Mouse (Mus musculus) bone marrow macrophage, adult 2 months (primary cell): ENCODE measurements around the gene Ptpre. TPM values are rescaled to one million over a fixed set of nuclear protein-coding genes. Genes with fewer than 3 reads are reported as not detected.

ENCODE experiments used
- H3K27ac ChIP-seq: 2 replicates; pipeline ENCODE4 v1.5.1; 2012; ENCODE audit warnings: low read depth, low read length; ENCODE audit not compliant: insufficient read depth
- H3K4me1 ChIP-seq: 2 replicates; pipeline ENCODE4 v1.6.1; 2012; ENCODE audit warnings: low read length; ENCODE audit not compliant: control insufficient read depth, insufficient read depth
- H3K4me3 ChIP-seq: 2 replicates; pipeline ENCODE4 v1.5.1; 2012; ENCODE audit warnings: mild to moderate bottlenecking, low read length, moderate library complexity; ENCODE audit not compliant: insufficient read depth
- CTCF ChIP-seq: IDR thresholded peaks from 2 replicates; pipeline ENCODE4 v1.5.1; 2012; ENCODE audit warnings: low read depth, mild to moderate bottlenecking, low read length, moderate library complexity
- POLR2A ChIP-seq: IDR thresholded peaks from 2 replicates; pipeline ENCODE4 v1.6.1; 2012; ENCODE audit warnings: mild to moderate bottlenecking, low read depth, low read length, borderline replicate concordance
- polyA plus RNA-seq: library from polyadenylated mRNA; stranded (reverse); fragments of >200 nt; gene quantifications from 2 replicates; pipeline ENCODE4 v1.2.4, GENCODE M21; 2012; ENCODE audit not compliant: missing spikeins, insufficient read depth, insufficient read length

Ptpre gene
- polyA plus RNA-seq, 1 experiment, result 45.3 TPM

GRCm38 (mm10) chr7:135617776-135618175 lies 80.5 kb downstream of the Ptpre start:
- Histone ChIP-seq H3K4me3 (no peak overlapping the region), H3K4me1 (no peaks in the 10 kb centered on the region), H3K27ac (no peak overlapping the region)
- TF ChIP-seq POLR2A (no peak), CTCF (no peak)

GRCm38 (mm10) chr7:135621649-135622048 lies 84.4 kb downstream of the Ptpre start:
- Histone ChIP-seq H3K4me3 (no peak overlapping the region), H3K27ac (no peak overlapping the region), H3K4me1 (no peaks in the 10 kb centered on the region)
- TF ChIP-seq CTCF (no peak), POLR2A (no peak)

- Histone ChIP-seq H3K4me1 (no peaks in the 10 kb centered on the region), H3K4me3 (no peak overlapping the region), H3K27ac (no peak overlapping the region)
- TF ChIP-seq CTCF (no peak), POLR2A (no peak)
These were observed 85.0 kb downstream of the Ptpre start for GRCm38 (mm10) chr7:135622241-135622640.

DNA sequence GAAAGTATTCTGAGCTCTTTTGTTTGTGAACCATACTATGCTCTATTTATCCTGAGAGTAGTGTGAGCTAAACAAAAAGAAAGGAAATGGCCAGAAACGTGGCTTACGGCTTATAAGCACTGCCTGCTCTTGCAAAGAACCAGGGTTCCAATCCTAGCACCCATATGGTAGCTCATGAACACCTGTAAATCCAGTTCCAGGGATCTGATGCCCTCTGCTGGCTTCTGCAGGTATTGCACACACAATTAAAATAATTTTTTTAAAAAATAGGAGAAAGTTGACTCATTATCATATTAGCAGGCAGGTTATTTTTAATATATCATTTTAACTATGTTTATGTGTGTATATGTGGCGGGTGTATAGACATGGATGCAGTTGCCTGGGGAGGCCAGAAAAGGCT lies 87.6 kb downstream of the Ptpre start:
- TF ChIP-seq POLR2A (no peak), CTCF (peak; percentile 48)
- Histone ChIP-seq H3K4me1 (peaks cover 4% of the 10 kb centered on the region), H3K27ac (no peak overlapping the region), H3K4me3 (no peak overlapping the region)

GRCm38 (mm10) chr7:135628363-135628762 lies 91.1 kb downstream of the Ptpre start:
- H3K4me1 ChIP-seq, result peaks cover 4% of the 10 kb centered on the region
- no peak overlapping the region for H3K27ac ChIP-seq
- H3K4me3 ChIP-seq, result no peak overlapping the region
- TF ChIP-seq POLR2A (no peak), CTCF (no peak)

DNA sequence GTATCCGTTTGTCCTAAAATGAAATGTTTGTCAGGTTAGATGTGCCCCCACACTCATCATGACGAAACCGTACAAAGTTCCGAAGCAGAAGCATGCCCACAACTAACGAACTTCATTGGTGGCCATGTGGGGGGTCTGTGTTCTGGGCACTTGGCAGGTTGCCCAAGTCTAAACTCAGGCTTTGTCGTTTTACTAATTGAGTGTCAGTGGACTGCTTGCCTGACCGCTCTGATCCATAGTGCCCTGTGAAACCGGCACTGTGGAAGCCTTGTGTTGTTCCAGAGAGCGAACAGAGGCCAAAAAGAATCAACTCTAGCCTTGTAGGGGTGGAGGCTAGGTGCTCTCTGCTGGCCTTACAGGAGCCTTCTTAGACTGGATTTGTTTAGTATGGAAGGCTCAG lies 91.7 kb downstream of the Ptpre start:
- no peak overlapping the region for H3K4me3 ChIP-seq
- peaks cover 4% of the 10 kb centered on the region for H3K4me1 ChIP-seq
- TF ChIP-seq CTCF (no peak), POLR2A (no peak)
- H3K27ac ChIP-seq, result no peak overlapping the region

DNA sequence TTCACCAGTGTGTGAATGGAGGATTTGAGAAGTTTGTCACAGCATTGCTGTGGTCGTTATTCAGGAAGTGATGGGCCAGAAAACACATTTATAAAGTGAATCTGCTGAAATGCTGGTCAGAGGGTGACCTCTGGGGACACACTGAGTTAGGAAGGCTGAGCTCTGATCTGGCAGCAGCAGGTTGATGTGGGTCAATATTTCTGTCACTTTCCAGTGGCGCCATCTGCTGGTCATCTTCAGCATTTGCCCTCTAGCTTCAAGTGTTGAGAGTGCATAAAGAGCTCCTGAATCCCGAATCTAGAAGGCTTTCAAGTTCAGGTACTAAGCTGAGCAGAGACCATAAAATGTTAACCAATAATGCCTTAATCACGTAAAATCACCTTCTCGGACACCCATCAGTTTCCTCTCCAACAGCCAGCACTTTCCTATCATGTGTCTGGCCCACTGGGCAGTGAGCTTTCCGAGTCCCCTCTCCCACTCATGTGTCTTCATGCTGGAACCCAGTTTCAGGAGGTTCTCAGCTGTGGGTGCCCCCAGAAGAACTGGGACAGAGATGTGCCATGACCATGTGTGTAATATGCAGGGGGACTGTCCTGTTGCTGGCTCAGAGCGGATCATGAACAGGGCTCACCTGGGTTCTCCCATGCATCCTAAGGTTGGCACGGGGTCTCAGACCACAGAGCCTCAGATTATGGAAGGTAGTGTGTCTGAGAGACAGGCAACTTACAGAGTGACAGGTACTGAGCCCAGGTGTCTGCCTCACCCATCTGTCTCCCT lies 94.7 kb downstream of the Ptpre start:
- H3K27ac ChIP-seq, result no peak overlapping the region
- H3K4me3 ChIP-seq, result no peak overlapping the region

DNA sequence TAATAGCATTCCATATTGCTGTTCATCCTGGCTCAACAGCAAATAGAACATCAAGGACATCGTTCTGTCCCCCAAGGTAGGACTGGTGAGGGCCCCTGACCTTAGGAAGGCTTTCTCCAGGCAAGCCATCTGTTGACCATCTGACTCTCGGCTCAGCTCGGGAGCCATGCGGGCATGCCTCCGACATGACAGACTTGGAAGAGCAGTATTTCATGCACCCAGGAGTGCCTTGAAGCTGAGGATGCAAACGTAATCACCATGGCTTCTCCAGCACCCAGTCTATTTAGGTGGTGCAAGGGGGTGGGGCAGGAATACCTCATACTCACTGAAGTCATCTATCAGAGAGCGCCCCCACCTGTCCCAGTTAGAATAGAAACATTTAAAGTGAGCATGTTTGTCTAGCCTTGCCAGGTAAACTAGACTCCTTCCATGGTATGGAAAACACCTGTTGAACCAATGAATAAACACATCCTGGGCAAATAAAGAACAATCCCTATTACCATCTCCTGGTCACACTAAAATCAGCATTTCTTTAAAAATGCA lies 95.5 kb downstream of the Ptpre start:
- Histone ChIP-seq H3K27ac (no peak overlapping the region), H3K4me3 (no peak overlapping the region), H3K4me1 (peaks cover 4% of the 10 kb centered on the region)
- no peak for TF ChIP-seq POLR2A
- no peak for TF ChIP-seq CTCF

More for the DNA sequence above, 94.7 kb downstream of the Ptpre start:
- H3K4me1 ChIP-seq, result peaks cover 4% of the 10 kb centered on the region
- TF ChIP-seq CTCF, result peak; percentile 41
- no peak for TF ChIP-seq POLR2A

DNA sequence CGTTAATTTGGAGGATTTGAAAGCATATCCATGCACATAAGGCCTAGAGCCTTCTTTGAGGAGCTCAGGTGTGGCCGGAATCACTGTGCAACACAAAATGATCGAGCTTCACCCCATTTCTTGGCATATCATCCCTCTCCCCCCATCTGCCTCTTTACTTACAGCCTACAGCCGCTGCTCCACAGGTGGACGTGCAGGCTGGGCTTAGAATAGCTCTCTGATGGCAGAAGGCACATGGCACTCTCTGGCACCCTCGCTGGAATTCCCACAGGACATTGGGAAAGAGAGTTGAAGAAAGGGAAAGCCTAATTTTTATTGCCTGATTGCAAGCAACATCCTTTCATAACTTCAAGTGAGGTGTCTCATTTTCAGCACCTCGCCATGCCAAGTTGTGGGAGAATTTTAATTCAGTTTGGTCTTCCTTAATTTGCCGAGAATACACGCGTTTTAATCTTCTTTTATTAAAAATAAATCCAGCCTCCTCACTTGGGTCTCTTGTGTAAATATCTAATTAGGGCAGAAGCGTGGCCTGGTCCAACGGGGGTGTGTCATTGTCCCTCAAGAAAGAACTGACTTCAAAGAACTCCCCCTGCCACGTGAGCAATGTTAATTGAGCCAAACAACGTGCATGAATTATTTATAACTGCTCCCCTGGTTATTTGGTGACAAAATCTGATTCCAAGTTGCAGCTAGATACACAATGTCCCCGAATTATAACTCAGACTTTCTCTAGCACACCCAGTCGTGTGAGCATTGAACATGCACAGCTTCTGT lies 97.8 kb downstream of the Ptpre start:
- no peaks in the 10 kb centered on the region for H3K4me1 ChIP-seq
- no peak overlapping the region for H3K4me3 ChIP-seq
- no peak for TF ChIP-seq CTCF
- TF ChIP-seq POLR2A, result no peak
- no peak overlapping the region for H3K27ac ChIP-seq
